Mouse (Mus musculus) testis, adult 2 months (tissue): Measurements from ENCODE around the gene Cdc123.

Experiments
- CTCF ChIP-seq: fragments of 200-500 bp; IDR thresholded peaks from 2 replicates; pipeline ENCODE4 v1.5.1; 2012; ENCODE audit warnings: low read depth, mild to moderate bottlenecking, inconsistent platforms, low read length, moderate library complexity; ENCODE audit not compliant: control insufficient read depth, insufficient read depth, insufficient replicate concordance
- POLR2A ChIP-seq: fragments of 200-500 bp; IDR thresholded peaks from 2 replicates; pipeline ENCODE4 v1.6.1; 2012; ENCODE audit warnings: low read depth, mild to moderate bottlenecking, inconsistent platforms, low read length, moderate library complexity; ENCODE audit not compliant: control insufficient read depth

DNA sequence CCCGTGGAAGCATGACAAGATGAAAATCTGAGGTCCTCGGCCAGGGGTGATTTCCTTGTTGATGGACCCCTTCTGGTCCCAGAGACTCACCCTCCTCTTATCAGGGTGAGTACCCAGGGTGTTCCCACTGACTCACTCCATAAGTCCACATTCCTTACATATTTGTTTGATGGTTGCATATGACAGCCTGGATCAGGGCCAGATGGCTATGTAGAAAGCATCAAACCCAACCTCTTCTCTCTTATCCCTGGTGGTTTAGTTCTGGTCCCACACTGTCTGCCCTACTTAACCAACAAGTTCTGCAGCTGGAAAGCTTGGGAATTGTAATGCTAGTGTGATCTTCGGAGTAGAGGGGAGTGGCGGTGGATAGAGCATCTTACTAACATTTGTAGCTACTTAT lies 76.0 kb downstream of the Cdc123 start:
- TF ChIP-seq POLR2A (no peak), CTCF (no peak)
